Mouse (Mus musculus): Measurements from ENCODE around the gene Rdx. TPM values are rescaled to one million over a fixed set of nuclear protein-coding genes. Genes with fewer than 3 reads are reported as not detected.
A peak's percentile ranks its signal among the peaks of the same experiment; 100 is the strongest.

Rdx gene
- polyA plus RNA-seq (2016; fragmentation: Nextera tagmentation; extraction: Ambion mirVana), result 128 and 160 TPM in 2 replicates

GRCm38 (mm10) chr9:52047129-52047820 lies at the start of gene Rdx:
Rdx (plus strand) TSS chr9:52047173.
- peak within 1 kb of the TSS; percentile 100 for H3K27ac ChIP-seq
- no peaks in the 10 kb centered on the region for H3K9me3 ChIP-seq
- peak within 1 kb of the TSS; percentile 97 for H3K4me3 ChIP-seq
- peak; percentile 41 for DNase-seq (ENCODE audit: low spot score)
- no peaks in the 10 kb centered on the region for H3K27me3 ChIP-seq (ENCODE audit: insufficient read depth, poor library complexity, severe bottlenecking)
- 2% methylated on average over 17 of the region's 17 CpGs for WGBS
- H3K4me1 ChIP-seq (replicated peaks), result peaks cover 36% of the 10 kb centered on the region
- no peaks in the 10 kb centered on the region for H3K36me3 ChIP-seq

GRCm38 (mm10) chr9:52003501-52003900 lies 43.5 kb upstream of the Rdx start:
- no peak for DNase-seq (ENCODE audit: low spot score)
- WGBS, result 85% methylated on average over 4 of the region's 4 CpGs
- Histone ChIP-seq H3K4me1 (replicated peaks) (peaks cover 7% of the 10 kb centered on the region), H3K36me3 (no peaks in the 10 kb centered on the region), H3K4me3 (no peak overlapping the region), H3K27ac (no peak overlapping the region), H3K9me3 (0 out of 2 replicates have a peak, but pooled peaks cover 5% of the 10 kb centered on the region), H3K27me3 (ENCODE audit: insufficient read depth, poor library complexity, severe bottlenecking) (no peaks in the 10 kb centered on the region)

- Histone ChIP-seq H3K4me3 (no peak overlapping the region), H3K9me3 (no peaks in the 10 kb centered on the region), H3K36me3 (no peaks in the 10 kb centered on the region), H3K27ac (no peak overlapping the region), H3K4me1 (replicated peaks) (peaks cover 7% of the 10 kb centered on the region), H3K27me3 (ENCODE audit: insufficient read depth, poor library complexity, severe bottlenecking) (no peaks in the 10 kb centered on the region)
- no peak for DNase-seq (ENCODE audit: low spot score)
- WGBS, result 43% methylated on average over 2 of the region's 2 CpGs
Measured at GRCm38 (mm10) chr9:52007341-52007740, 39.6 kb upstream of the Rdx start.

GRCm38 (mm10) chr9:52008511-52008910 lies 38.5 kb upstream of the Rdx start:
- H3K4me1 ChIP-seq (replicated peaks), result peaks cover 7% of the 10 kb centered on the region
- H3K27ac ChIP-seq, result no peak overlapping the region
- no peaks in the 10 kb centered on the region for H3K36me3 ChIP-seq
- H3K9me3 ChIP-seq, result no peaks in the 10 kb centered on the region
- no peak for DNase-seq (ENCODE audit: low spot score)
- H3K27me3 ChIP-seq (ENCODE audit: insufficient read depth, poor library complexity, severe bottlenecking), result no peaks in the 10 kb centered on the region
- no peak overlapping the region for H3K4me3 ChIP-seq
- WGBS, result 85% methylated on average over 1 of the region's 1 CpGs

- Histone ChIP-seq H3K4me1 (replicated peaks) (peaks cover 4% of the 10 kb centered on the region), H3K4me3 (no peak overlapping the region), H3K27ac (no peak overlapping the region), H3K27me3 (ENCODE audit: insufficient read depth, poor library complexity, severe bottlenecking) (no peaks in the 10 kb centered on the region), H3K36me3 (no peaks in the 10 kb centered on the region), H3K9me3 (no peaks in the 10 kb centered on the region)
- DNase-seq (ENCODE audit: low spot score), result no peak
- 91% methylated on average over 1 of the region's 1 CpGs for WGBS
Measured at GRCm38 (mm10) chr9:52012311-52012710, 34.7 kb upstream of the Rdx start.

- Histone ChIP-seq H3K27me3 (ENCODE audit: insufficient read depth, poor library complexity, severe bottlenecking) (no peaks in the 10 kb centered on the region), H3K4me3 (no peak overlapping the region)
- 85% methylated on average over 5 of the region's 5 CpGs for WGBS
Measured at GRCm38 (mm10) chr9:52012781-52013436, 34.1 kb upstream of the Rdx start.

GRCm38 (mm10) chr9:52013900-52014455 lies 33.0 kb upstream of the Rdx start:
- Histone ChIP-seq H3K27ac (no peak overlapping the region), H3K4me1 (replicated peaks) (no peaks in the 10 kb centered on the region), H3K9me3 (no peaks in the 10 kb centered on the region), H3K36me3 (no peaks in the 10 kb centered on the region), H3K4me3 (no peak overlapping the region), H3K27me3 (ENCODE audit: insufficient read depth, poor library complexity, severe bottlenecking) (no peaks in the 10 kb centered on the region)
- 75% methylated on average over 5 of the region's 5 CpGs for WGBS
- DNase-seq (ENCODE audit: low spot score), result no peak

More at GRCm38 (mm10) chr9:52012781-52013436, 34.1 kb upstream of the Rdx start:
- no peaks in the 10 kb centered on the region for H3K4me1 ChIP-seq (replicated peaks)
- DNase-seq (ENCODE audit: low spot score), result no peak
- no peaks in the 10 kb centered on the region for H3K9me3 ChIP-seq
- no peak overlapping the region for H3K27ac ChIP-seq
- no peaks in the 10 kb centered on the region for H3K36me3 ChIP-seq

- no peaks in the 10 kb centered on the region for H3K27me3 ChIP-seq (ENCODE audit: insufficient read depth, poor library complexity, severe bottlenecking)
- H3K27ac ChIP-seq, result no peak overlapping the region
- DNase-seq (ENCODE audit: low spot score), result no peak
- no peaks in the 10 kb centered on the region for H3K4me1 ChIP-seq (replicated peaks)
- H3K4me3 ChIP-seq, result no peak overlapping the region
- no peaks in the 10 kb centered on the region for H3K36me3 ChIP-seq
- H3K9me3 ChIP-seq, result no peaks in the 10 kb centered on the region
- WGBS, result 79% methylated on average over 3 of the region's 3 CpGs
Measured at GRCm38 (mm10) chr9:52017091-52017490, 29.9 kb upstream of the Rdx start.

- Histone ChIP-seq H3K27me3 (ENCODE audit: insufficient read depth, poor library complexity, severe bottlenecking) (no peaks in the 10 kb centered on the region), H3K4me1 (replicated peaks) (no peaks in the 10 kb centered on the region), H3K27ac (no peak overlapping the region), H3K4me3 (no peak overlapping the region), H3K9me3 (no peaks in the 10 kb centered on the region), H3K36me3 (no peaks in the 10 kb centered on the region)
- 68% methylated on average over 2 of the region's 2 CpGs for WGBS
- DNase-seq (ENCODE audit: low spot score), result no peak
Measured at GRCm38 (mm10) chr9:52017824-52018223, 29.1 kb upstream of the Rdx start.

GRCm38 (mm10) chr9:52018505-52018904 lies 28.5 kb upstream of the Rdx start:
- Histone ChIP-seq H3K9me3 (no peaks in the 10 kb centered on the region), H3K27me3 (ENCODE audit: insufficient read depth, poor library complexity, severe bottlenecking) (no peaks in the 10 kb centered on the region), H3K4me1 (replicated peaks) (no peaks in the 10 kb centered on the region), H3K4me3 (no peak overlapping the region), H3K36me3 (no peaks in the 10 kb centered on the region), H3K27ac (no peak overlapping the region)
- 92% methylated on average over 1 of the region's 1 CpGs for WGBS
- DNase-seq (ENCODE audit: low spot score), result no peak

GRCm38 (mm10) chr9:52027257-52028020 lies 19.5 kb upstream of the Rdx start:
- WGBS, result 24% methylated on average over 5 of the region's 5 CpGs
- H3K36me3 ChIP-seq, result no peaks in the 10 kb centered on the region
- H3K27ac ChIP-seq, result peak overlapping the region; percentile 62; the same call in 1 of the 2 replicates
- peak; percentile 18 for DNase-seq (ENCODE audit: low spot score)
- no peaks in the 10 kb centered on the region for H3K27me3 ChIP-seq (ENCODE audit: insufficient read depth, poor library complexity, severe bottlenecking)
- H3K4me3 ChIP-seq, result no peak overlapping the region
- H3K9me3 ChIP-seq, result no peaks in the 10 kb centered on the region
- peaks cover 33% of the 10 kb centered on the region for H3K4me1 ChIP-seq (replicated peaks)

GRCm38 (mm10) chr9:52028521-52029405 lies 18.2 kb upstream of the Rdx start:
- no peak for DNase-seq (ENCODE audit: low spot score)
- peaks cover 33% of the 10 kb centered on the region for H3K4me1 ChIP-seq (replicated peaks)
- no peak overlapping the region for H3K4me3 ChIP-seq
- 65% methylated on average over 9 of the region's 9 CpGs for WGBS
- H3K27me3 ChIP-seq (ENCODE audit: insufficient read depth, poor library complexity, severe bottlenecking), result no peaks in the 10 kb centered on the region
- H3K36me3 ChIP-seq, result no peaks in the 10 kb centered on the region
- no peaks in the 10 kb centered on the region for H3K9me3 ChIP-seq
- H3K27ac ChIP-seq, result no peak overlapping the region
